Mouse (Mus musculus): ENCODE data around the gene Nexn. TPM values are rescaled to one million over a fixed set of nuclear protein-coding genes. Genes with fewer than 3 reads are reported as not detected.

The Nexn gene
- polyA plus RNA-seq (2017; shearing (Covaris generic)): 0.18 TPM

DNA sequence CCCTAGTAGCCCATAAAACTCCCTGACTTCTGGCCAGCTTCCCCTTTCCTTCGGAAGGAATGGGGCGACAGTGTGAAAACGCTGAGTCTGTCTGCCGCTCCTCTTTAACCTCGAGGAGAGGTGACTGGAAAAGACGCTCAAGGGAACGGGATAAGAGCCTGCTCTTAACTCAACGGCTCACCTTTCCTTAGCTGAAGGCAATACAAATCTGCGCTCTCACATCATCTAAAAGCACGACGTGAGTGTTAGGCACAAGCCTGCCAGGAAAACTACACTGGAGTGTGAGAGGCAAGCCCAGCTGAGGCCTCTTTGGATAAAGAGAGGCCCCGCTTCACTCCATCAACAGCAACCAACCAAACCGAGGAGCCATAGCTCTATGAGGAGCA, at the start of gene Nexn:
Gene Nexn, minus strand, starts transcription at position 315 of the 386 bp plus-strand sequence.

DNA sequence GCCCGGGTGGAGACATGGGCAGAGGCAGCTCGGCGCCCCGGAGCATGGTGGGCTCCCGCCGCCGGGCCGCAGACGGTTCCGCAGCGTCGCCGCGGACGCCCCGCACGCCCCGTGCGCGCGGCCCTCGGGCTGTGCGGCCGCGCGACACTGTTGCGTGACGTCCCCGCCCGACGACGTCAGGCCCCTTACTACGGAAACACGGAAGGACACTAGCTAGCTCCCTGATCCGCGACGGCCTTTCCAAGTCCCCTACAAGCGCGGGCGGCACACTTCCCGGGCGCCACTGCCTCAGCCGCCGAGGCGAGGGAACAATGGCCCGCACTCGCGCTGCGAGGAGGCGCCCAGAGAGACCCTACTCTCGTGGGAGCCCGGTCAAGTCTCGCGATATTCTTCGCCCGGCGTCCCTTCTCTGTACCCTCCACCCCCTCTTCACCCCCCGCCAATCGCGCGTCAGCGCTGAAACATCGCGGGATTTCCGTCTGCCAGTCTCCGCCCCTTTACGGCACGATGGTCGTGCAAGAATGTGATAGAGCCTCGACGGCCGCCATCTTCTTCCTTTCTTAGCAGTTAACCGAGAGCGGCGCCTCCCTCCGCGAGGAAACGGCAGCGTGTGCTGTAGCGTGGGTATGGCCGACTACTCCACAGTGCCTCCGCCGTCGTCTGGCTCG, 56.0 kb downstream of the Nexn start, which contains the start of the genes Dnajb4 and Fubp1:
Gene Dnajb4, minus strand, starts transcription at position 336 of the 668 bp plus-strand sequence.
Gene Fubp1, plus strand, starts transcription at position 456 of the 668 bp plus-strand sequence.

Other genes starting within 250 kb of the Nexn start
- gene Gipc2, start 100.1 kb downstream of the Nexn start, polyA plus RNA-seq (2017; shearing (Covaris generic)): not detected
- gene Dnajb4, start 56.0 kb downstream of the Nexn start, polyA plus RNA-seq (2017; shearing (Covaris generic)): 13.0 TPM
- 241 TPM for gene Fubp1, start 55.9 kb downstream of the Nexn start, polyA plus RNA-seq (2017; shearing (Covaris generic))
- 17.3 TPM for gene Miga1, start 74.1 kb upstream of the Nexn start, polyA plus RNA-seq (2017; shearing (Covaris generic))
- gene Usp33, start 80.1 kb upstream of the Nexn start, polyA plus RNA-seq (2017; shearing (Covaris generic)): 55.4 TPM
- gene Zzz3, start 129.1 kb upstream of the Nexn start, polyA plus RNA-seq (2017; shearing (Covaris generic)): 32.4 TPM